Mouse (Mus musculus): ENCODE data around the gene Mbnl1. TPM values are rescaled to one million over a fixed set of nuclear protein-coding genes. Genes with fewer than 3 reads are reported as not detected.

Mbnl1 gene
- 72.3 and 96.6 TPM in 2 replicates for polyA plus RNA-seq (2012; rRNA removed)

DNA sequence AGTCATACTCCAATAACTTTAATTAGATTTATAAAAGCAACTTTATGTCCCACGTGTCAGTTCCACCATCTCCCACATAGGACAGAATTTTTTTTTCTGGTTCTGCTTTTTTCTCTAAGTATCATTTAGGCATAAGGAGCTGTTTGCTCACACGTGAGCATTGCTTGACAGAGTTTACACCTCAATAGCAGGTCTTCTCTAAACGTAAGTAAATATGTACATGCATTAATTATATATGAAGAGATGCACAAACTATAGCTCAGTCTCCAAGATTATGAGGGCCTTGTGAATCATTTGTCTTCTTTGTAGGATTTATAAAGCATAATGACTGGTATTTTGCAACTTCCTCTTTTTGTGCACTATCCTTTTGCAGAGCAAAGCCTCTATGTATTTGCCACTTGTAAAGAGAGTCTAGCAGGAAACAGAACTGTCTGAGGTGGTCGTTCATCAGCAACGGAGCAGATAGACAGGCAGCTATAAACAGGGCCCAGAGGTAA is at the start of gene Mbnl1:
Mbnl1 (plus strand) TSS at position 150 of the 497 bp plus-strand sequence.

